Mouse (Mus musculus) testis, adult 2 months (tissue): Measurements from ENCODE around the gene Fes.

Experiments used
- CTCF ChIP-seq: fragments of 200-500 bp; IDR thresholded peaks from 2 replicates; pipeline ENCODE4 v1.5.1; 2012; ENCODE audit warnings: low read depth, mild to moderate bottlenecking, inconsistent platforms, low read length, moderate library complexity; ENCODE audit not compliant: control insufficient read depth, insufficient read depth, insufficient replicate concordance
- POLR2A ChIP-seq: fragments of 200-500 bp; IDR thresholded peaks from 2 replicates; pipeline ENCODE4 v1.6.1; 2012; ENCODE audit warnings: low read depth, mild to moderate bottlenecking, inconsistent platforms, low read length, moderate library complexity; ENCODE audit not compliant: control insufficient read depth

- TF ChIP-seq POLR2A (no peak), CTCF (no peak)
Measured at GRCm38 (mm10) chr7:80347670-80348586, 39.8 kb downstream of the Fes start.
